Mouse (Mus musculus) myocyte (in vitro differentiated cells): ENCODE data around the gene 3110082I17Rik.

Experiments used
- CEBPB ChIP-seq: IDR thresholded peaks from 2 replicates; pipeline ENCODE4 v1.6.1; 2011; ENCODE audit warnings: mild to moderate bottlenecking, moderate library complexity; ENCODE audit not compliant: poor library complexity, insufficient read depth, severe bottlenecking
- MYOD1 ChIP-seq, 3 experiments: IDR thresholded peaks; one replicate each; pipeline ENCODE4 v1.6.1; 2011; ENCODE audit warnings: control low read depth in 2 of 3, low read depth in 2 of 3, mild to moderate bottlenecking in 2 of 3, moderate library complexity in 1 of 3; ENCODE audit not compliant: insufficient read length in 2 of 3, control insufficient read depth in 1 of 3
- POLR2A ChIP-seq: IDR thresholded peaks from one replicate; pipeline ENCODE4 v1.6.1; 2011; ENCODE audit warnings: low read depth, mild to moderate bottlenecking, control low read depth, moderate library complexity; ENCODE audit not compliant: insufficient read length

- no peak for TF ChIP-seq MYOD1 (IDR thresholded peaks at IDR 0.05; ENCODE audit: control insufficient read depth in 1 of 3, insufficient read length in 2 of 3, low read depth in 2 of 3)
- no peak for TF ChIP-seq CEBPB
- no peak for TF ChIP-seq POLR2A
Measured at GRCm38 (mm10) chr5:139349713-139350112, 110.6 kb downstream of the 3110082I17Rik start.
